Mouse (Mus musculus): ENCODE results near the gene Ppp1r37. TPM values are rescaled to one million over a fixed set of nuclear protein-coding genes. Genes with fewer than 3 reads are reported as not detected.
"Not testable (repeated sequence)": the region's sequence is repeated elsewhere in the genome, so short reads cannot be mapped to it uniquely, and the experiment has no call there.

Ppp1r37 gene
- total RNA-seq (2014; rRNA removed) (114 and 127 TPM in 2 replicates), polyA plus RNA-seq (2015; fragmentation: Nextera tagmentation; extraction: Ambion mirVana) (27.8 and 28.1 TPM in 2 replicates)

GRCm38 (mm10) chr7:19562643-19563410 is at the start of gene Ppp1r37:
Gene Ppp1r37, minus strand, starts transcription at chr7:19563076.
- Histone ChIP-seq H3K4me2 (ENCODE audit: low read depth, low read length, poor library complexity, severe bottlenecking) (peak within 1 kb of the TSS; percentile 95), H3K9me3 (ENCODE audit: low read length) (no peaks in the 10 kb centered on the region), H3K27me3 (ENCODE audit: insufficient read depth, low read length) (no peaks in the 10 kb centered on the region), H3K36me3 (ENCODE audit: insufficient read depth, low read length) (peaks cover 22% of the 10 kb centered on the region), H3K27ac (ENCODE audit: low read depth, low read length) (peak within 1 kb of the TSS; percentile 94), H3K4me1 (ENCODE audit: insufficient read depth, low read length) (peaks cover 13% of the 10 kb centered on the region), H3K9ac (replicated peaks; ENCODE audit: low read length, poor library complexity, severe bottlenecking) (peak within 1 kb of the TSS; percentile 96), H3K4me3 (ENCODE audit: low read depth, low read length) (peak within 1 kb of the TSS; percentile 90)
- peak; percentile 74 for DNase-seq (ENCODE audit: low spot score)
- TF ChIP-seq CTCF (IDR thresholded peaks at IDR 0.05) = no peak
- peak; percentile 33; the same call in 1 of the 2 replicates for ATAC-seq (ENCODE audit: low FRiP score)
- 2% methylated on average over 19 of the region's 19 CpGs for WGBS

- H3K36me3 ChIP-seq (ENCODE audit: insufficient read depth, low read length) = peaks cover 12% of the 10 kb centered on the region; the same call in 1 of the 2 replicates
- H3K4me3 ChIP-seq (ENCODE audit: low read depth, low read length) = no peak overlapping the region
- H3K27me3 ChIP-seq (ENCODE audit: insufficient read depth, low read length) = no peaks in the 10 kb centered on the region
- WGBS = 78% methylated on average over 5 of the region's 5 CpGs
- H3K9ac ChIP-seq (replicated peaks; ENCODE audit: low read length, poor library complexity, severe bottlenecking) = no peak overlapping the region
- 0 out of 2 replicates have a peak, but pooled peaks have one; percentile 12 for TF ChIP-seq CTCF (IDR thresholded peaks at IDR 0.05)
- H3K9me3 ChIP-seq (ENCODE audit: low read length) = no peaks in the 10 kb centered on the region
- ATAC-seq (ENCODE audit: low FRiP score) = no peak
- no peak overlapping the region for H3K4me2 ChIP-seq (ENCODE audit: low read depth, low read length, poor library complexity, severe bottlenecking)
- no peaks in the 10 kb centered on the region for H3K4me1 ChIP-seq (ENCODE audit: insufficient read depth, low read length)
- H3K27ac ChIP-seq (ENCODE audit: low read depth, low read length) = no peak overlapping the region
- no peak for DNase-seq (ENCODE audit: low spot score)
Measured at GRCm38 (mm10) chr7:19610969-19611368, 48.1 kb upstream of the Ppp1r37 start.

GRCm38 (mm10) chr7:19609641-19610332 is 46.9 kb upstream of the Ppp1r37 start:
- no peak for DNase-seq (ENCODE audit: low spot score)
- no peaks in the 10 kb centered on the region for H3K27me3 ChIP-seq (ENCODE audit: insufficient read depth, low read length)
- 92% methylated on average over 12 of the region's 12 CpGs for WGBS
- H3K36me3 ChIP-seq (ENCODE audit: insufficient read depth, low read length) = peaks cover 7% of the 10 kb centered on the region; the same call in 1 of the 2 replicates
- no peak overlapping the region for H3K4me3 ChIP-seq (ENCODE audit: low read depth, low read length)
- 0 out of 2 replicates have a peak, but pooled peaks have one; percentile 19 for TF ChIP-seq CTCF (IDR thresholded peaks at IDR 0.05)
- no peak overlapping the region for H3K4me2 ChIP-seq (ENCODE audit: low read depth, low read length, poor library complexity, severe bottlenecking)
- H3K27ac ChIP-seq (ENCODE audit: low read depth, low read length) = no peak overlapping the region
- H3K9me3 ChIP-seq (ENCODE audit: low read length) = no peaks in the 10 kb centered on the region
- H3K4me1 ChIP-seq (ENCODE audit: insufficient read depth, low read length) = no peaks in the 10 kb centered on the region
- no peak for ATAC-seq (ENCODE audit: low FRiP score)
- H3K9ac ChIP-seq (replicated peaks; ENCODE audit: low read length, poor library complexity, severe bottlenecking) = no peak overlapping the region

- DNase-seq (ENCODE audit: low spot score) (no peak), ATAC-seq (ENCODE audit: low FRiP score) (no peak)
- no peak for TF ChIP-seq CTCF (IDR thresholded peaks at IDR 0.05)
- H3K4me3 ChIP-seq (ENCODE audit: low read depth, low read length) = no peak overlapping the region
- 85% methylated on average over 5 of the region's 5 CpGs for WGBS
- H3K4me1 ChIP-seq (ENCODE audit: insufficient read depth, low read length) = peaks cover 9% of the 10 kb centered on the region
- H3K36me3 ChIP-seq (ENCODE audit: insufficient read depth, low read length) = peaks cover 13% of the 10 kb centered on the region
- H3K9me3 ChIP-seq (ENCODE audit: low read length) = no peaks in the 10 kb centered on the region
- H3K27ac ChIP-seq (ENCODE audit: low read depth, low read length) = no peak overlapping the region
- H3K4me2 ChIP-seq (ENCODE audit: low read depth, low read length, poor library complexity, severe bottlenecking) = no peak overlapping the region
- no peak overlapping the region for H3K9ac ChIP-seq (replicated peaks; ENCODE audit: low read length, poor library complexity, severe bottlenecking)
- H3K27me3 ChIP-seq (ENCODE audit: insufficient read depth, low read length) = no peaks in the 10 kb centered on the region
Measured at GRCm38 (mm10) chr7:19607291-19607690, 44.4 kb upstream of the Ppp1r37 start.

- H3K27me3 ChIP-seq (ENCODE audit: insufficient read depth, low read length); H3K9me3 ChIP-seq (ENCODE audit: low read length); DNase-seq (ENCODE audit: low spot score): not testable (repeated sequence)
- H3K9ac ChIP-seq (replicated peaks; ENCODE audit: low read length, poor library complexity, severe bottlenecking) = peak overlapping the region; percentile 100; the same call in 1 of the 2 replicates
- H3K36me3 ChIP-seq (ENCODE audit: insufficient read depth, low read length) = peaks cover 16% of the 10 kb centered on the region; the same call in 1 of the 2 replicates
- H3K4me3 ChIP-seq (ENCODE audit: low read depth, low read length) = peak overlapping the region; percentile 98
- peak; percentile 10; the same call in 1 of the 2 replicates for ATAC-seq (ENCODE audit: low FRiP score)
- H3K4me1 ChIP-seq (ENCODE audit: insufficient read depth, low read length) = peaks cover 14% of the 10 kb centered on the region
- WGBS = 63% methylated on average over 10 of the region's 10 CpGs
- H3K27ac ChIP-seq (ENCODE audit: low read depth, low read length) = peak overlapping the region; percentile 78; the same call in 1 of the 2 replicates
- peak overlapping the region; percentile 93 for H3K4me2 ChIP-seq (ENCODE audit: low read depth, low read length, poor library complexity, severe bottlenecking)
Measured at GRCm38 (mm10) chr7:19604606-19605214, 41.8 kb upstream of the Ppp1r37 start.
